Comparison of ENCODE assay signal across 14 mouse cellular contexts in the genomic region with DNA sequence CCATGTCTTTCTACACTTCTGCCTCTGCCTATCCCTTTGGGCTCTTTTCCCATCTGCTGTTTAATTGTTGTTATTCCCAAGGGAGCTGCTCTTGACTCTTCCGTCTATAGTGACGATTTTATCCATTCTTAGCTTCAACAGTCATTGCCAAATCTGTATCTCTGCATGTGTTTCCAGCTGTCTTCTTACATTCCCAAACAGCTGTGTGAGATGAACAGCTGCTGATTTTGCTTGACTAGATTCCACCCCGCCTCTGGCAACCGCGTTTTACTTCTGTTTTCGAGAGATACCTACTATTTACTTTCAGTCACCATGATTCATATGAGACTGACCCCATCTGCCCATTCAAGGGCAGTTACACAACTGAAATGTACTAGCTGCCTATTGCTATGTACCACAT. TPM values are rescaled to one million over a fixed set of nuclear protein-coding genes. Genes with fewer than 3 reads are reported as not detected.
DNase-seq lines count a peak whose midpoint lies in the region; ATAC-seq and TF ChIP-seq lines count a peak whose summit lies in the region.
"Had no signal": no experiment of that assay in that cellular context is flagged by ENCODE, and none has a peak within 500 bp of the region (broad histone marks: within the 10 kb centered on the region; RNA-seq: fewer than 3 reads in every experiment).

No protein-coding gene starts in this region.

- no peak overlapping the region for H3K9ac ChIP-seq in hindbrain, postnatal 0 days (replicated peaks; ENCODE audit: low read length)
- no peak overlapping the region for H3K9ac ChIP-seq in hindbrain, embryonic 11.5 days (ENCODE audit: low read depth, low read length)

- no peaks in the 10 kb centered on the region for H3K9me3 ChIP-seq in hindbrain, postnatal 0 days (ENCODE audit: low read length)
- no peaks in the 10 kb centered on the region for H3K9me3 ChIP-seq in hindbrain, embryonic 11.5 days (ENCODE audit: control insufficient read depth, low read length)
- H3K9me3 ChIP-seq: midbrain, embryonic 10.5 days had no signal

- DNase-seq in adrenal gland, postnatal 14 days, result peak; percentile 25
- no peak for DNase-seq in adrenal gland, postnatal 25 days
- peak; percentile 7 for DNase-seq in hindbrain, postnatal 0 days (ENCODE audit: low spot score)
- DNase-seq in hindbrain, embryonic 11.5 days (ENCODE audit: low spot score), result no peak
- DNase-seq in heart, postnatal 10 days, result peak; percentile 63 to 68
- DNase-seq in lung, postnatal 25 days (ENCODE audit: low spot score), result peak; percentile 58
- DNase-seq in yolk sac, embryonic 10.5 days (ENCODE audit: low spot score), result no peak
- no peak for DNase-seq in thymus, postnatal 14 days
- DNase-seq: adrenal gland, adult 8-10 months; cerebellum, adult 9-11 months; layer of hippocampus, postnatal 36 days; right cerebral cortex, postnatal 25 days; thymus, postnatal 25 days had no signal

- no peak overlapping the region for H3K27ac ChIP-seq in hindbrain, postnatal 0 days
- H3K27ac ChIP-seq in hindbrain, embryonic 11.5 days (ENCODE audit: low read depth, low read length), result no peak overlapping the region
- H3K27ac ChIP-seq: midbrain, embryonic 10.5 days had no signal

- no peak overlapping the region for H3K4me3 ChIP-seq in hindbrain, postnatal 0 days (ENCODE audit: low read length)
- H3K4me3 ChIP-seq in hindbrain, embryonic 11.5 days (ENCODE audit: low read depth, low read length), result no peak overlapping the region
- H3K4me3 ChIP-seq: midbrain, embryonic 10.5 days had no signal

- H3K36me3 ChIP-seq in hindbrain, postnatal 0 days (ENCODE audit: insufficient read depth, low read length), result no peaks in the 10 kb centered on the region
- no peaks in the 10 kb centered on the region for H3K36me3 ChIP-seq in hindbrain, embryonic 11.5 days (ENCODE audit: control insufficient read depth, insufficient read depth, low read length)
- H3K36me3 ChIP-seq: midbrain, embryonic 10.5 days had no signal

- 0 out of 2 replicates have a peak, but pooled peaks cover 3% of the 10 kb centered on the region for H3K27me3 ChIP-seq in hindbrain, postnatal 0 days (ENCODE audit: insufficient read depth, low read length)
- no peaks in the 10 kb centered on the region for H3K27me3 ChIP-seq in hindbrain, embryonic 11.5 days (ENCODE audit: control insufficient read depth, insufficient read depth, low read length)

- no peak overlapping the region for H3K4me2 ChIP-seq in hindbrain, postnatal 0 days (ENCODE audit: low read depth, low read length)
- no peak overlapping the region for H3K4me2 ChIP-seq in hindbrain, embryonic 11.5 days (replicated peaks; ENCODE audit: low read depth, low read length)

- no peaks in the 10 kb centered on the region for H3K4me1 ChIP-seq in hindbrain, postnatal 0 days (ENCODE audit: insufficient read depth, low read length)
- H3K4me1 ChIP-seq in hindbrain, embryonic 11.5 days (replicated peaks; ENCODE audit: control insufficient read depth, insufficient read depth, low read length), result no peaks in the 10 kb centered on the region
- H3K4me1 ChIP-seq: midbrain, embryonic 10.5 days had no signal

- intact Hi-C loops in heart, postnatal 10 days (cut with DNase I), result no loop called here

- no peak for ATAC-seq in hindbrain, postnatal 0 days
- no peak for ATAC-seq in hindbrain, embryonic 11.5 days (ENCODE audit: low FRiP score)

- 72% methylated on average over 6 of the region's 6 CpGs for WGBS in hindbrain, postnatal 0 days
- WGBS in hindbrain, embryonic 11.5 days, result 72% methylated on average over 6 of the region's 6 CpGs

- TF ChIP-seq CTCF in hindbrain, postnatal 0 days (IDR thresholded peaks at IDR 0.05; ENCODE audit: low read depth), result no peak

RNA-seq across cellular contexts. Expression of gene Gm19426, which starts 6.7 kb away (rescaled TPM):
- 5.2 and 5.3 TPM in 2 replicates for total RNA-seq in adrenal gland, postnatal 14 days (2021)
- total RNA-seq in adrenal gland, postnatal 25 days (2021), result 3.9 and 4.2 TPM in 2 replicates
- total RNA-seq in hindbrain, postnatal 0 days (2014; rRNA removed), result 2.9 and 4.3 TPM in 2 replicates
- polyA plus RNA-seq in hindbrain, postnatal 0 days (2015; fragmentation: Nextera tagmentation; extraction: Ambion mirVana), result 3.8 and 6.1 TPM in 2 replicates
- 7.1 TPM in 2 replicates for polyA plus RNA-seq in hindbrain, embryonic 11.5 days (2014; fragmentation: Nextera tagmentation; extraction: Ambion mirVana)
- total RNA-seq in heart, postnatal 10 days (2021), result 1 to 10 TPM; 3.1 to 3.9 TPM

RNA-seq across cellular contexts. Expression of gene Ypel4, which starts 16.3 kb away (rescaled TPM):
- total RNA-seq in adrenal gland, postnatal 14 days (2021), result 6.5 and 8.6 TPM in 2 replicates
- total RNA-seq in adrenal gland, postnatal 25 days (2021), result 8.5 and 9.3 TPM in 2 replicates
- 10.0 and 16.8 TPM in 2 replicates for total RNA-seq in hindbrain, postnatal 0 days (2014; rRNA removed)
- 12.3 and 13.1 TPM in 2 replicates for polyA plus RNA-seq in hindbrain, postnatal 0 days (2015; fragmentation: Nextera tagmentation; extraction: Ambion mirVana)
- polyA plus RNA-seq in hindbrain, embryonic 11.5 days (2014; fragmentation: Nextera tagmentation; extraction: Ambion mirVana), result 13.7 and 16.4 TPM in 2 replicates
- total RNA-seq in heart, postnatal 10 days (2021), result 1 to 10 TPM in 1 of 2 experiments, under 1 TPM in 1; 0.89 to 1.0 TPM

RNA-seq across cellular contexts. Expression of gene Clp1, which starts 23.0 kb away (rescaled TPM):
- total RNA-seq in adrenal gland, postnatal 14 days (2021), result 14.5 and 15.7 TPM in 2 replicates
- 12.3 and 13.9 TPM in 2 replicates for total RNA-seq in adrenal gland, postnatal 25 days (2021)
- total RNA-seq in hindbrain, postnatal 0 days (2014; rRNA removed), result 6.3 and 14.3 TPM in 2 replicates
- 11.2 and 12.0 TPM in 2 replicates for polyA plus RNA-seq in hindbrain, postnatal 0 days (2015; fragmentation: Nextera tagmentation; extraction: Ambion mirVana)
- 44.3 and 53.9 TPM in 2 replicates for polyA plus RNA-seq in hindbrain, embryonic 11.5 days (2014; fragmentation: Nextera tagmentation; extraction: Ambion mirVana)
- total RNA-seq in heart, postnatal 10 days (2021), result 1 to 10 TPM; 7.0 to 8.1 TPM

RNA-seq across cellular contexts. Expression of gene Serping1, which starts 25.1 kb away (rescaled TPM):
- total RNA-seq in adrenal gland, postnatal 14 days (2021), result 73.1 and 93.2 TPM in 2 replicates
- 31.8 and 33.5 TPM in 2 replicates for total RNA-seq in adrenal gland, postnatal 25 days (2021)
- total RNA-seq in hindbrain, postnatal 0 days (2014; rRNA removed), result 28.5 and 36.5 TPM in 2 replicates
- polyA plus RNA-seq in hindbrain, postnatal 0 days (2015; fragmentation: Nextera tagmentation; extraction: Ambion mirVana), result 40.9 and 46.5 TPM in 2 replicates
- 38.0 and 46.1 TPM in 2 replicates for polyA plus RNA-seq in hindbrain, embryonic 11.5 days (2014; fragmentation: Nextera tagmentation; extraction: Ambion mirVana)
- total RNA-seq in heart, postnatal 10 days (2021), result 10 to 100 TPM; 59.2 to 60.4 TPM

RNA-seq across cellular contexts. Expression of gene Zdhhc5, which starts 35.1 kb away (rescaled TPM):
- total RNA-seq in adrenal gland, postnatal 14 days (2021), result 52.8 and 58.1 TPM in 2 replicates
- total RNA-seq in adrenal gland, postnatal 25 days (2021), result 62.3 and 62.9 TPM in 2 replicates
- total RNA-seq in hindbrain, postnatal 0 days (2014; rRNA removed), result 38.2 and 41.3 TPM in 2 replicates
- 14.6 and 16.8 TPM in 2 replicates for polyA plus RNA-seq in hindbrain, postnatal 0 days (2015; fragmentation: Nextera tagmentation; extraction: Ambion mirVana)
- 22.5 and 30.1 TPM in 2 replicates for polyA plus RNA-seq in hindbrain, embryonic 11.5 days (2014; fragmentation: Nextera tagmentation; extraction: Ambion mirVana)
- total RNA-seq in heart, postnatal 10 days (2021), result 10 to 100 TPM; 66.4 to 72.4 TPM

Comparison
In these comparisons a context has a peak if more than half of its experiments do, and no peak if none do; other contexts are left out.
1. DNase-seq: peak in adrenal gland, postnatal 14 days (single experiment), hindbrain, postnatal 0 days (single experiment), heart, postnatal 10 days (2 of 2) and lung, postnatal 25 days (single experiment); none in adrenal gland, postnatal 25 days (single experiment), hindbrain, embryonic 11.5 days (single experiment), yolk sac, embryonic 10.5 days (single experiment) and thymus, postnatal 14 days (single experiment).